Mouse (Mus musculus) cortical plate, adult 2 months (tissue): ENCODE results near the gene Sox15.

Source experiments
- CTCF ChIP-seq: fragments of 200-500 bp; IDR thresholded peaks from 2 replicates; pipeline ENCODE4 v1.5.1; 2011; ENCODE audit warnings: mild to moderate bottlenecking, control low read depth, low read length; ENCODE audit not compliant: insufficient read depth; ENCODE audit errors: extremely low read depth
- POLR2A ChIP-seq: fragments of 200-500 bp; IDR thresholded peaks from 2 replicates; pipeline ENCODE4 v1.6.1; 2011; ENCODE audit warnings: mild to moderate bottlenecking, low read length, control low read depth; ENCODE audit not compliant: insufficient read depth; ENCODE audit errors: extremely low read depth

- TF ChIP-seq CTCF (no peak), POLR2A (no peak)
These were observed 48.9 kb downstream of the Sox15 start for GRCm38 (mm10) chr11:69703814-69704612.
